Mouse (Mus musculus): ENCODE data around the gene Lhfp. TPM values are rescaled to one million over a fixed set of nuclear protein-coding genes. Genes with fewer than 3 reads are reported as not detected.

Gene Lhfp
- total and polyA plus RNA-seq, 3 experiments, result 51.4 to 79.4 (median 53.5) TPM

DNA sequence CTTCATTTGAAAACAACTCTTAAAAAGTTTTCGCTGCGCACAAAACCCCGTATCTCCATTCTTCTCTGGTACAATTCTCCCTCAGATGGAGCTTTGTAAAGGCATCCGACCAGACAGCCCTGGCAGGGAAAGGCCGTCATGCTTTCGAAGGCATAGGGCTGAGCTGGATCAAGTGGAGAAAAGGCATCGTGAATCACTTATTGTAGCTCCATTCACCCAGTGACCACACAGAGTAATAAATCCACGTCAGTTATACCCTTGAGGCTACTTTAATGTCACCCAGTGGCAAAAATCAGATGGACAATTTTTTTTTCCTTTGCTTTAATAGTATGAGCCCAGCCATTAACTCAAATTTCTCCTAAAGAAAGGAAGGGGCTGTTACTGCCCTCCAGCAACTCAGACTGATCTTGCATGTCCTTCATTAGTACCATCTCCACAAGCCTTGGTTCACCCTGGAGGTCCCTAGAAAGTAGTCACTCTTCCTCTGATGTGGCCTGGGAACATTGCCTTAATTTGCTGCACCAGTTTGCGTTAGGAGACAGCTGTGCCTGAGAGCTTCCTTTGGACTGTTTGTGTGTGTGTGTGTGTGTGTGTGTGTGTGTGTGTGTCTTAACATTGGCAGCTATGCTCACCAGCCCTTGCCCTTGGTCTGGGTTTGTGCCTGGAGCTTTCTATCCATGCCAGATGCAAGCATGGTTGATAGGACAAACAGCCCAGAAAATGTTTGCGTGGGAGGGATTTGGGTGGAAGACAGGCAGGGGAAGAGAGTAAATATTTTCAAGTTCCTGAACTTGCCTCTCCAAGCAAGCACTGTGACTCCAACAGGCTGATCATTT, 169.6 kb downstream of the Lhfp start:
- Histone ChIP-seq H3K9ac (ENCODE audit: low read depth, low read length) (no peak overlapping the region), H3K79me2 (replicated peaks; ENCODE audit: control insufficient read depth, insufficient read depth, low read length) (no peaks in the 10 kb centered on the region), H3K4me3 (no peak overlapping the region), H3K27me3 (ENCODE audit: control insufficient read depth, insufficient read depth, low read length) (no peaks in the 10 kb centered on the region), H3K4me1 (ENCODE audit: control insufficient read depth, insufficient read depth, low read length) (peaks cover 8% of the 10 kb centered on the region), H3K36me3 (ENCODE audit: control insufficient read depth, insufficient read depth, low read length) (no peaks in the 10 kb centered on the region), H3K27ac (peak overlapping the region; percentile 41)
- peak; percentile 53 to 69 for DNase-seq
- 65% methylated on average over 10 of the region's 10 CpGs for WGBS
- TF ChIP-seq POLR2A (IDR thresholded peaks at IDR 0.05; ENCODE audit: insufficient read depth, low read depth, low read length), result no peak
- TF ChIP-seq EP300 (IDR thresholded peaks at IDR 0.05; ENCODE audit: insufficient read depth, low read depth, low read length), result 0 out of 2 replicates have a peak, but pooled peaks have one; percentile 18
- intact Hi-C loops (cut with DNase I), result no loop called here

- TF ChIP-seq EP300 (IDR thresholded peaks at IDR 0.05; ENCODE audit: insufficient read depth, low read depth, low read length) (no peak), CTCF (IDR thresholded peaks at IDR 0.05) (no peak), POLR2A (IDR thresholded peaks at IDR 0.05; ENCODE audit: insufficient read depth, low read depth, low read length) (no peak)
- 90% methylated on average over 2 of the region's 2 CpGs for WGBS
- no peak for DNase-seq
- no peaks in the 10 kb centered on the region for H3K27me3 ChIP-seq (ENCODE audit: control insufficient read depth, insufficient read depth, low read length)
- H3K27ac ChIP-seq, result no peak overlapping the region; the same call in 1 of the 2 replicates
- no peak overlapping the region for H3K9ac ChIP-seq (ENCODE audit: low read depth, low read length)
- peaks cover 8% of the 10 kb centered on the region for H3K4me1 ChIP-seq (ENCODE audit: control insufficient read depth, insufficient read depth, low read length)
- H3K4me3 ChIP-seq, result no peak overlapping the region
- intact Hi-C loops (cut with DNase I), result no loop called here
- H3K36me3 ChIP-seq (ENCODE audit: control insufficient read depth, insufficient read depth, low read length), result no peaks in the 10 kb centered on the region
- no peaks in the 10 kb centered on the region for H3K79me2 ChIP-seq (replicated peaks; ENCODE audit: control insufficient read depth, insufficient read depth, low read length)
Measured at GRCm38 (mm10) chr3:53212599-53212998, 171.3 kb downstream of the Lhfp start.

- no peak overlapping the region for H3K4me3 ChIP-seq
- no peaks in the 10 kb centered on the region for H3K27me3 ChIP-seq (ENCODE audit: control insufficient read depth, insufficient read depth, low read length)
- no peak overlapping the region for H3K9ac ChIP-seq (ENCODE audit: low read depth, low read length)
- no peaks in the 10 kb centered on the region for H3K79me2 ChIP-seq (replicated peaks; ENCODE audit: control insufficient read depth, insufficient read depth, low read length)
- H3K36me3 ChIP-seq (ENCODE audit: control insufficient read depth, insufficient read depth, low read length), result no peaks in the 10 kb centered on the region
- TF ChIP-seq EP300 (IDR thresholded peaks at IDR 0.05; ENCODE audit: insufficient read depth, low read depth, low read length), result no peak
- TF ChIP-seq CTCF (IDR thresholded peaks at IDR 0.05), result no peak
- no peak for TF ChIP-seq POLR2A (IDR thresholded peaks at IDR 0.05; ENCODE audit: insufficient read depth, low read depth, low read length)
- WGBS, result 87% methylated on average over 3 of the region's 3 CpGs
- H3K27ac ChIP-seq, result no peak overlapping the region
- intact Hi-C loops (cut with DNase I), result no loop called here
- peaks cover 8% of the 10 kb centered on the region for H3K4me1 ChIP-seq (ENCODE audit: control insufficient read depth, insufficient read depth, low read length)
- no peak for DNase-seq
Measured at GRCm38 (mm10) chr3:53213346-53213745, 172.0 kb downstream of the Lhfp start.

GRCm38 (mm10) chr3:53213746-53214271, 172.5 kb downstream of the Lhfp start:
- Histone ChIP-seq H3K9ac (ENCODE audit: low read depth, low read length) (no peak overlapping the region), H3K4me1 (ENCODE audit: control insufficient read depth, insufficient read depth, low read length) (peaks cover 8% of the 10 kb centered on the region), H3K27ac (no peak overlapping the region), H3K79me2 (replicated peaks; ENCODE audit: control insufficient read depth, insufficient read depth, low read length) (no peaks in the 10 kb centered on the region), H3K36me3 (ENCODE audit: control insufficient read depth, insufficient read depth, low read length) (no peaks in the 10 kb centered on the region), H3K4me3 (no peak overlapping the region), H3K27me3 (ENCODE audit: control insufficient read depth, insufficient read depth, low read length) (no peaks in the 10 kb centered on the region)
- WGBS, result 73% methylated on average over 7 of the region's 7 CpGs
- intact Hi-C loops (cut with DNase I), result no loop called here
- no peak for DNase-seq
- TF ChIP-seq CTCF (IDR thresholded peaks at IDR 0.05), result no peak

DNA sequence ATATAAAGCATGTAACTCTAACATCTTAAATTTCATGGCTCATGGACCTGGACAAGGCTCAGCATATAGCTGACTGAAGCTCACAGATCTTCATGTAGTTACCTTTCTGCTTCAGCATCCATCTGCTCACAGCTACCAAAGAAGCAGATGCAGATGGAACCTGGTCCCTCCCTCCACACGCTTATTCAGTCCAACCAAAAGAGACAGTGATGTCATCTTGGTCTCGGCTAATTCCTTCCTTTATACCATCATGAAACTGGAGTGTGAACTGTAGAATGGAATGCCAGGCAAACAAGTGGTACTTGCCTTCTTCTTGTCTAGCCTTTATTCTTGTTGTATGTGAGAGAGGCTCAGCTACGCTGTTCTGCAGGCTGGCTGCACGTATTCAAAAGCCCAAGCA, 173.1 kb downstream of the Lhfp start:
- H3K27me3 ChIP-seq (ENCODE audit: control insufficient read depth, insufficient read depth, low read length), result no peaks in the 10 kb centered on the region
- H3K9ac ChIP-seq (ENCODE audit: low read depth, low read length), result no peak overlapping the region
- no peak overlapping the region for H3K27ac ChIP-seq
- 81% methylated on average over 4 of the region's 4 CpGs for WGBS
- H3K79me2 ChIP-seq (replicated peaks; ENCODE audit: control insufficient read depth, insufficient read depth, low read length), result no peaks in the 10 kb centered on the region
- TF ChIP-seq POLR2A (IDR thresholded peaks at IDR 0.05; ENCODE audit: insufficient read depth, low read depth, low read length) (no peak), CTCF (IDR thresholded peaks at IDR 0.05) (no peak), EP300 (IDR thresholded peaks at IDR 0.05; ENCODE audit: insufficient read depth, low read depth, low read length) (no peak)
- no peak for DNase-seq
- intact Hi-C loops (cut with DNase I), result no loop called here
- H3K36me3 ChIP-seq (ENCODE audit: control insufficient read depth, insufficient read depth, low read length), result no peaks in the 10 kb centered on the region
- peaks cover 8% of the 10 kb centered on the region for H3K4me1 ChIP-seq (ENCODE audit: control insufficient read depth, insufficient read depth, low read length)
- no peak overlapping the region for H3K4me3 ChIP-seq

DNA sequence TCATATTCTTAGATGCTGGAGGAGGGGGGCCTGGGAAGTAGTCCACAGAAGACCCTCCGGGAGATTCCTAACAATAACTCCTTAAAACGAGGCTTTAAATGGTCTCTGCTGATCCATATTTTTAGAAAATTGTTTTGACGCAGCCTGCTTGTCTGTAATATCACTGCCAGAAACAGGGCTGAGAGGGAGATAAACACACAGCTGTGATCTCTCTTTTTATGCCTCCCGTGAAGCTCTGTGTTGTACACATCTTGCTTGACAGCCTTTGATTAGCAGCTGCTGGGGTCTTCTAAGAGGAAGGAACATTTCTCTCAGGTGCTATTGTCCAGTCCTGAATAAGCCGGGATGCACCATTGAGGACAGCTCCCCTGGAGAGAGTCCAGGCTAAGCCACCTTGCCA, 176.4 kb downstream of the Lhfp start:
- H3K4me1 ChIP-seq (ENCODE audit: control insufficient read depth, insufficient read depth, low read length), result peaks cover 4% of the 10 kb centered on the region

More for the DNA sequence above, 176.4 kb downstream of the Lhfp start:
- Histone ChIP-seq H3K27me3 (ENCODE audit: control insufficient read depth, insufficient read depth, low read length) (no peaks in the 10 kb centered on the region), H3K4me3 (no peak overlapping the region), H3K79me2 (replicated peaks; ENCODE audit: control insufficient read depth, insufficient read depth, low read length) (peaks cover 1% of the 10 kb centered on the region; the same call in 1 of the 2 replicates), H3K36me3 (ENCODE audit: control insufficient read depth, insufficient read depth, low read length) (no peaks in the 10 kb centered on the region; the same call in 1 of the 2 replicates), H3K9ac (ENCODE audit: low read depth, low read length) (no peak overlapping the region), H3K27ac (peak overlapping the region; percentile 31; the same call in 1 of the 2 replicates)
- no peak for DNase-seq
- 49% methylated on average over 5 of the region's 5 CpGs for WGBS
- intact Hi-C loops (cut with DNase I), result no loop called here
- no peak for TF ChIP-seq POLR2A (IDR thresholded peaks at IDR 0.05; ENCODE audit: insufficient read depth, low read depth, low read length)
